Mouse (Mus musculus): ENCODE results near the gene Pigr.

DNA sequence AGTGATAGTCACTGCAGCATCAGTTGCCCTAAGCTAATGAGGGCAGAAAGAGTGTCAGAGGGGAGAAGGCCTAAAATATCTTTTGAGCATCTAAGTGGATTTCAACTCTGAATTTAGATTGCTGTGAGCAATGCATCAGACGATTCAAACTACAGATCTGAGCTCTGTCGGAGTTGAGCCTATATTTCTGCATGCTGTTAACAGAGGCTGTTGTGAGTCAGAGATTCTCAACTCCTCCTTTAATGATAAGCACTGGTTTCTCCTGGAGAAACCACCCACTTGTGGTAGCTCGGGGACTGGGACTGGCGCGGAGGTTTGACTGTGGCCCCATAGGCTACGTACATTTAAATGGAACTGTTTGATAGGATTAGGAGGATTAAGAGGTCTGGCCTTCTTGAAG is 68.0 kb downstream of the Pigr start:
- TF ChIP-seq CTCF (IDR thresholded peaks at IDR 0.05; ENCODE audit: low read depth) (no peak), EP300 (optimal IDR thresholded peaks at IDR 0.05) (no peak)
